Mouse (Mus musculus): ENCODE results near the gene Srsf10. TPM values are rescaled to one million over a fixed set of nuclear protein-coding genes. Genes with fewer than 3 reads are reported as not detected.
A peak's percentile ranks its signal among the peaks of the same experiment; 100 is the strongest.

The Srsf10 gene
- polyA plus RNA-seq, 1 experiment from 2014 or later, result 84.2 TPM

- Histone ChIP-seq H3K9ac (ENCODE audit: low read depth, low read length) (no peak overlapping the region), H3K27me3 (replicated peaks; ENCODE audit: control insufficient read depth, insufficient read depth, low read length) (no peaks in the 10 kb centered on the region), H3K4me2 (replicated peaks; ENCODE audit: low read depth) (0 out of 2 replicates have a peak overlapping the region, but pooled peaks have one; percentile 58), H3K4me1 (replicated peaks; ENCODE audit: control insufficient read depth, insufficient read depth, low read length) (peaks cover 11% of the 10 kb centered on the region), H3K4me3 (ENCODE audit: low read depth, low read length) (no peak overlapping the region), H3K27ac (ENCODE audit: low read depth, low read length) (peak overlapping the region; percentile 76), H3K36me3 (ENCODE audit: control insufficient read depth, insufficient read depth) (peaks cover 11% of the 10 kb centered on the region), H3K9me3 (ENCODE audit: control insufficient read depth) (no peaks in the 10 kb centered on the region)
- ATAC-seq, result no peak
- no peak; the same call in 1 of the 2 replicates for TF ChIP-seq CTCF (IDR thresholded peaks at IDR 0.05; ENCODE audit: low read depth)
- WGBS, result 42% methylated on average over 7 of the region's 7 CpGs
Measured at GRCm38 (mm10) chr4:135875546-135875945, 20.0 kb downstream of the Srsf10 start.

GRCm38 (mm10) chr4:135875991-135876582, 20.5 kb downstream of the Srsf10 start:
- H3K9me3 ChIP-seq (ENCODE audit: control insufficient read depth), result no peaks in the 10 kb centered on the region
- H3K9ac ChIP-seq (ENCODE audit: low read depth, low read length), result no peak overlapping the region; the same call in 1 of the 2 replicates
- ATAC-seq, result no peak
- peak overlapping the region; percentile 58 for H3K4me2 ChIP-seq (replicated peaks; ENCODE audit: low read depth)
- H3K36me3 ChIP-seq (ENCODE audit: control insufficient read depth, insufficient read depth), result peaks cover 10% of the 10 kb centered on the region
- H3K4me1 ChIP-seq (replicated peaks; ENCODE audit: control insufficient read depth, insufficient read depth, low read length), result peaks cover 10% of the 10 kb centered on the region
- no peaks in the 10 kb centered on the region for H3K27me3 ChIP-seq (replicated peaks; ENCODE audit: control insufficient read depth, insufficient read depth, low read length)
- WGBS, result 4% methylated on average over 9 of the region's 9 CpGs
- TF ChIP-seq CTCF (IDR thresholded peaks at IDR 0.05; ENCODE audit: low read depth), result no peak
- peak overlapping the region; percentile 21 for H3K4me3 ChIP-seq (ENCODE audit: low read depth, low read length)
- peak overlapping the region; percentile 76 for H3K27ac ChIP-seq (ENCODE audit: low read depth, low read length)

GRCm38 (mm10) chr4:135876583-135877020, 21.1 kb downstream of the Srsf10 start:
- Histone ChIP-seq H3K36me3 (ENCODE audit: control insufficient read depth, insufficient read depth) (peaks cover 6% of the 10 kb centered on the region), H3K9me3 (ENCODE audit: control insufficient read depth) (no peaks in the 10 kb centered on the region), H3K9ac (ENCODE audit: low read depth, low read length) (no peak overlapping the region; the same call in 1 of the 2 replicates), H3K27me3 (replicated peaks; ENCODE audit: control insufficient read depth, insufficient read depth, low read length) (no peaks in the 10 kb centered on the region), H3K27ac (ENCODE audit: low read depth, low read length) (peak overlapping the region; percentile 76), H3K4me2 (replicated peaks; ENCODE audit: low read depth) (peak overlapping the region; percentile 58), H3K4me3 (ENCODE audit: low read depth, low read length) (peak overlapping the region; percentile 21), H3K4me1 (replicated peaks; ENCODE audit: control insufficient read depth, insufficient read depth, low read length) (peaks cover 10% of the 10 kb centered on the region)
- under 1% methylated on average over 16 of the region's 16 CpGs for WGBS
- no peak for TF ChIP-seq CTCF (IDR thresholded peaks at IDR 0.05; ENCODE audit: low read depth)
- no peak for ATAC-seq

GRCm38 (mm10) chr4:135877742-135878141, 22.2 kb downstream of the Srsf10 start:
- Histone ChIP-seq H3K27me3 (replicated peaks; ENCODE audit: control insufficient read depth, insufficient read depth, low read length) (no peaks in the 10 kb centered on the region), H3K27ac (ENCODE audit: low read depth, low read length) (no peak overlapping the region), H3K4me3 (ENCODE audit: low read depth, low read length) (no peak overlapping the region), H3K4me1 (replicated peaks; ENCODE audit: control insufficient read depth, insufficient read depth, low read length) (peaks cover 10% of the 10 kb centered on the region), H3K4me2 (replicated peaks; ENCODE audit: low read depth) (no peak overlapping the region), H3K9me3 (ENCODE audit: control insufficient read depth) (no peaks in the 10 kb centered on the region), H3K36me3 (ENCODE audit: control insufficient read depth, insufficient read depth) (no peaks in the 10 kb centered on the region), H3K9ac (ENCODE audit: low read depth, low read length) (no peak overlapping the region)
- 57% methylated on average over 2 of the region's 2 CpGs for WGBS
- peak; percentile 64 for TF ChIP-seq CTCF (IDR thresholded peaks at IDR 0.05; ENCODE audit: low read depth)
- no peak for ATAC-seq

GRCm38 (mm10) chr4:135879021-135879420, 23.5 kb downstream of the Srsf10 start:
- TF ChIP-seq CTCF (IDR thresholded peaks at IDR 0.05; ENCODE audit: low read depth), result no peak
- H3K4me3 ChIP-seq (ENCODE audit: low read depth, low read length), result no peak overlapping the region
- no peaks in the 10 kb centered on the region for H3K36me3 ChIP-seq (ENCODE audit: control insufficient read depth, insufficient read depth)
- no peak overlapping the region for H3K27ac ChIP-seq (ENCODE audit: low read depth, low read length)
- peaks cover 10% of the 10 kb centered on the region for H3K4me1 ChIP-seq (replicated peaks; ENCODE audit: control insufficient read depth, insufficient read depth, low read length)
- 65% methylated on average over 6 of the region's 6 CpGs for WGBS
- no peaks in the 10 kb centered on the region for H3K9me3 ChIP-seq (ENCODE audit: control insufficient read depth)
- no peaks in the 10 kb centered on the region for H3K27me3 ChIP-seq (replicated peaks; ENCODE audit: control insufficient read depth, insufficient read depth, low read length)
- no peak overlapping the region for H3K4me2 ChIP-seq (replicated peaks; ENCODE audit: low read depth)
- no peak for ATAC-seq
- no peak overlapping the region for H3K9ac ChIP-seq (ENCODE audit: low read depth, low read length)

GRCm38 (mm10) chr4:135880018-135880417, 24.5 kb downstream of the Srsf10 start:
- peaks cover 3% of the 10 kb centered on the region; the same call in 1 of the 2 replicates for H3K4me1 ChIP-seq (replicated peaks; ENCODE audit: control insufficient read depth, insufficient read depth, low read length)
- ATAC-seq, result no peak
- no peaks in the 10 kb centered on the region for H3K27me3 ChIP-seq (replicated peaks; ENCODE audit: control insufficient read depth, insufficient read depth, low read length)
- no peak for TF ChIP-seq CTCF (IDR thresholded peaks at IDR 0.05; ENCODE audit: low read depth)
- WGBS, result 97% methylated on average over 6 of the region's 6 CpGs
- no peak overlapping the region for H3K4me3 ChIP-seq (ENCODE audit: low read depth, low read length)
- no peak overlapping the region for H3K9ac ChIP-seq (ENCODE audit: low read depth, low read length)
- H3K36me3 ChIP-seq (ENCODE audit: control insufficient read depth, insufficient read depth), result no peaks in the 10 kb centered on the region
- no peaks in the 10 kb centered on the region for H3K9me3 ChIP-seq (ENCODE audit: control insufficient read depth)
- no peak overlapping the region for H3K4me2 ChIP-seq (replicated peaks; ENCODE audit: low read depth)
- no peak overlapping the region for H3K27ac ChIP-seq (ENCODE audit: low read depth, low read length)

Data from intestine, postnatal 0 days (tissue).